Mouse (Mus musculus): ENCODE measurements around the gene Mutyh.

Gene Mutyh

GRCm38 (mm10) chr4:116807197-116808129, at the start of gene Mutyh, which contains the start of gene Toe1:
Gene Mutyh, plus strand, starts transcription at chr4:116807723.
Gene Toe1, minus strand, starts transcription at chr4:116807640.
- peak; percentile 100 for DNase-seq (ENCODE audit: low spot score)

- no peak for DNase-seq (ENCODE audit: low spot score)
These were observed 45.6 kb upstream of the Mutyh start for GRCm38 (mm10) chr4:116761914-116762313.

- no peak for DNase-seq (ENCODE audit: low spot score)
These were observed 43.5 kb upstream of the Mutyh start for GRCm38 (mm10) chr4:116764001-116764400.

GRCm38 (mm10) chr4:116768510-116768909, 39.0 kb upstream of the Mutyh start:
- no peak for DNase-seq (ENCODE audit: low spot score)

- no peak for DNase-seq (ENCODE audit: low spot score)
These were observed 38.5 kb upstream of the Mutyh start for GRCm38 (mm10) chr4:116769060-116769459.

- DNase-seq (ENCODE audit: low spot score): no peak
These were observed 31.1 kb upstream of the Mutyh start for GRCm38 (mm10) chr4:116776391-116776790.

- no peak for DNase-seq (ENCODE audit: low spot score)
These were observed 30.4 kb upstream of the Mutyh start for GRCm38 (mm10) chr4:116777079-116777478.

GRCm38 (mm10) chr4:116780541-116780940, 27.0 kb upstream of the Mutyh start:
- DNase-seq (ENCODE audit: low spot score): no peak

- DNase-seq (ENCODE audit: low spot score): no peak
These were observed 26.2 kb upstream of the Mutyh start for GRCm38 (mm10) chr4:116781366-116781765.

GRCm38 (mm10) chr4:116782171-116782570, 25.4 kb upstream of the Mutyh start:
- peak; percentile 64 for DNase-seq (ENCODE audit: low spot score)

GRCm38 (mm10) chr4:116786587-116786986, 20.9 kb upstream of the Mutyh start:
- no peak for DNase-seq (ENCODE audit: low spot score)

GRCm38 (mm10) chr4:116787985-116788760, 19.4 kb upstream of the Mutyh start:
- peak; percentile 18 for DNase-seq (ENCODE audit: low spot score)

GRCm38 (mm10) chr4:116788956-116789355, 18.6 kb upstream of the Mutyh start:
- peak; percentile 95 for DNase-seq (ENCODE audit: low spot score)

- no peak for DNase-seq (ENCODE audit: low spot score)
These were observed 15.1 kb upstream of the Mutyh start for GRCm38 (mm10) chr4:116792453-116792852.

GRCm38 (mm10) chr4:116794273-116794672, 13.2 kb upstream of the Mutyh start:
- DNase-seq (ENCODE audit: low spot score): no peak

GRCm38 (mm10) chr4:116796442-116797110, 10.9 kb upstream of the Mutyh start:
- DNase-seq (ENCODE audit: low spot score): no peak

GRCm38 (mm10) chr4:116799901-116800300, 7.6 kb upstream of the Mutyh start:
- DNase-seq (ENCODE audit: low spot score): peak; percentile 52

- no peak for DNase-seq (ENCODE audit: low spot score)
These were observed 3.5 kb downstream of the Mutyh start for GRCm38 (mm10) chr4:116811012-116811411.

GRCm38 (mm10) chr4:116815276-116815675, 7.8 kb downstream of the Mutyh start:
- DNase-seq (ENCODE audit: low spot score): no peak

- no peak for DNase-seq (ENCODE audit: low spot score)
These were observed 10.0 kb downstream of the Mutyh start for GRCm38 (mm10) chr4:116817486-116817885.

GRCm38 (mm10) chr4:116819968-116820901, 12.7 kb downstream of the Mutyh start:
- no peak for DNase-seq (ENCODE audit: low spot score)
